Mouse (Mus musculus) cerebellum, postnatal 10 days (tissue): ENCODE results near the gene Abca7.

Source experiments
- DNase-seq, 2 experiments: peaks; one replicate each; pipeline ENCODE4 v3.0.0; 2021; ENCODE audit warnings: mixed read lengths in 2 of 2

Abca7 gene

DNA sequence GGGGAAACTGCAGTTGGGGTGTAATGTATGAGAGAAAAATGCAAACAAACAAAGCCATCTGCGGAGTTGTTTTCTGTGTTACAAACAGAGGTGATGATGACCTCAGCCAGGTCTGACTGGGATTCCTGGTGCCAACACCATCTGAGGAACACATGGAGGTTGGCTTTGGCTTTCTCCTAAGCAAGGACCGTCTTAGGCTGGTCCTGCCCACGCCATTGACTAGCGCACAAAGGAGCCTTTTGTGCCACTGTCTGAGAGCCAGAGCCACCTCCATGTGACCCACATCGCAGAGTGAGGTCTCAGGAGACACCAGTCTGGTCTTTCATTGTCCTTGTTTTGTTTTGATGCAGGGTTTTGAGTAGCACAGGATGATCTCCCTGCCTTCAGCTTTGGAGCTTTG is 52.1 kb downstream of the Abca7 start:
- DNase-seq: no peak

DNA sequence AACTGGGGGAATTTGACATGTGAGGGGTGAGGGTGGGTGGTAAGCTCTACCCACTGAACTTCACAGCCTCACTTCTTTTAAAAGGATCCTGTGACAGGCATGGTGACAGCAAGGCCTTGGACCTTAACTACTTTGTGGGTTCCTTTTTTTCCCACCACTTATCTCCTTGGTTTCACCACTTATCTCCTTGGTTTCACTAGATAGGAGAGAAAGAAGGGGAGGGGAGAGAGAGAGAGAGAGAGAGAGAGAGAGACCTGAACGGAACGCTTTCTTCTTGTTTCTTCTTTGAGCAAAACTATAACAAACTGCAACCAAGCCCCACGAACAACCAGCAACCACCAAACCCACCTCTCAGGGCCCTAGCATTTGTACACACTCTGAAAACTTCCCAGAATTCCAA is 52.5 kb downstream of the Abca7 start:
- DNase-seq: no peak

DNA sequence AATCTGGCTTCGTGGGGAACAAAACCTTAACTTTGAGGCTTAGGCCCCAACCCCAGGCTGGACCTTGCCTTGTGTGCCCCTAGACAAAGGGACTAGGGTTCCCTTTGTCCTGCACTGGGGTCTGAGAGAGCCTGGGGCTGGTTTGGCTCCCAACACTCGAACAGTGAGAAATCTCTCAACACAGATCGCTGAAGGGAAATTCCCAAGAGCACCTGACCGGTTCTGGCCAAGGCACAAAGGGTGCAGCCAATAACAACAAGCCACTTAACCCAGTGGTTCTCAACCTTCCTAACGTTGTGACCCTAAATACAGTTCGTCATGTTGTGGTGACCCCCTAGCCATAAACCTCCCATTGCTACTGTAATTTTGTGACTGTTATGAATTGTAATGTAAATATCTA is 54.0 kb downstream of the Abca7 start:
- no peak for DNase-seq

DNA sequence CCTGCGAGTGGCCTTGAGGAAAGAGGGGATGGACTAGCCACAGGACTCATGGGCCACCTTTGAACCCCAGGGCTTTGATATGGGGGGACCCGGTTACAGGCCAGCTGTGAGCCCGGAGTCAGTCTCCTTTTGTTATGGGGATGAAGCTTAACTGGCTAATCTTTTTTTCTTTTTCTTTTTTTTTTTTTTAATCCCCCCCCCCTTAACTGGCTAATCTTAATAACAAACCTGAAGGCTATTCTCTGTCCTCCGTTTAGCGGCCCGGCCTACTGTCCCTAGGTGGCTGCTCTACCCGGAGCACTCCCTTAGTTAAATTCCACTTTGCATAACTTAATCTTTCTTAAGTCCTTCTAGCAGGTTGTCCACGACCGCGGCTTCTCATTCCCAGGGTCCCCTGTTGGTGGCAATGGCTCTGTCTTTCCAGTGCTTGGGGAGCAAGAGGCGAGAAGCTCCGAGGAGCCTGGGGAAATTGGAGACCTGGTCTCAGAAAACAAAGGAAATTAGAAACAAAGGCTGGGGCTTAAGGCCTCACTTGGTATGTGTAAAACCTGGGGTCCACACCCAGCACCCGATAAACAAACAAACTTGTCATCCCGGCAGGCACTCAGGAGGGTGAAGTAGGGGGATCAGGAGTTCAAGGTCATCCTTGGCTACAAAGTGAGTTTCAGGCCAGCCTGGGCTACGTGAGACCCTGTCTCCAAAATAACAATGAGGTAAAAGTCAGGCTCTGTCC is 54.8 kb downstream of the Abca7 start:
- DNase-seq: no peak

DNA sequence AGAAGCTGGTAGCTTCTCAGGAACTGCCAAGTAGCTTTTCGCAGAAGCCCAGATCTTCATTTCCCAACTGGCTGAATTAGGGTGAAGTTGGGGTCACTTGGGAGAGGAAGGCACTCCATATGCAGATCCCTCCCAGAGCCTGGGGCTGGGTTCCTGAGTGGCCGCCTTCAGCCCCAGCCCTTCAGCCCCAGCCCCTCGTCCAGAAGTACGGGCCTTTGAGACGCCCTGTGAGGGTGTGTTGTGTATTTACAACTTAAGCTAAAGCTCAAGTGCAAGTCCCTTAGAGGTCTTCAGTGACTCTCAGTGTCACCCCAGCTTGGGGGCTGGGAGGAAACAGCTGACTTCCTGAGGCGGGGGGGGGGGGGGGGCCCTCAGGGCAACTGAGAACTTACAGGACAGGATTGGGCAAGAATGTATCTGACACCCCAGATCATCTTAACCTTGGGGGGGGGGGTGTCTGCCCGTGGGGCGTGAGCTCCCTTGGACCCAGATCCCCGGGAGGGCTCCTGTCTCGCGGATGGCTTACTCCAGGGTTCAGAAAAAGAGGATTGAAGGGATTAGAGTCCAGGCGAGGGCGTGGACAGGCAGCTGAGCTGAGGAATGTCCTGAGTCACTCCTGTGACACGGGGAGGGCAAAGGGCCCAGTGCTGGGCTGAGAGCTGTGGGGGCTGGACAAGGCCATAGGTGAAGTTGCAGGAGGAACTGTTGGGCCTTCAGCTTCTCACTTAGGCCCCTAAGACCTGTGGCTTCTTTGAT is 55.5 kb downstream of the Abca7 start:
- DNase-seq: no peak

DNA sequence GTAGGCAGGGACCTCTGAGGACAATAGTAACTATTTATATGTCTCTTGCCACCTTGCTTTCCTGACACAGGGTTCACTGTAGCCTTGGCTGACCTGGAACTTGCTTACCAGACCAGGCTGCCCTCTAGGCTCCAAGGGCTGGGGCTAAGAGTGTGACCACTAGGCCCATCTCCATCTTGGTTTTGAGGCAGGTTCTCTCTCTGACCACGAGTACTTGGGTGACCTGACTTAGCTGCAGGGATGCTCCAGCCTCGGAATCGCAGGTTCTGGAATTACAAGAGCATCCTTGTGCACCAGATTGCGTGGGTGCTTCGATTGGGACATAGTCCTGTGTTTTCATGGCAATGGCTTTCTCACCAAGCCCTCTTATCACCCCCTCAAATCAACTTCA is 56.1 kb downstream of the Abca7 start:
- DNase-seq: no peak

DNA sequence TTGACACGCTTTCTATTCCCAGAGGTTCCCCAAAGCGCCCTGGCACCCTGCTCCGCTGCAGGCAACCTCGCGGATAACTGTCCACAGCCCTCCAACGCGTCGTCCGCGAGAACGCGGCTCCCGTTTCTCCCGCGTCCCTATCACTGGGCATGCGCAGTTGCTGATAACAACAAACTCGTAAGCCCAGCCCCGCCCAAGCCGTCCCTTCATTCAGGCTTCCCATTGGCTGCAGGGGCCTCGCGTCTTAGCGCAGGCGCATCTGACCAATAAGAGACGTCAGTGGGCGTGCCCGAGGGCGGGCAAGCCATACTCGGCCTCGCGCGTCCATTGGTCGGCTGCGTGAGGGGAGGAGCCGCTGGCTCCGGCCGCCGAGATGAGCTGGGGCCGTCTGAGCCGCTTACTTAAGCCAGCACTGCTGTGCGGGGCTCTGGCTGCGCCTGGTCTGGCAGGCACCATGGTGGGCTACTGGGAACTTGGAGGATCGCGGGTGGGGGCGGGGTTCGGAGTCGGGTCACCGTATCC is 57.0 kb downstream of the Abca7 start:
- peak; percentile 99 to 100 for DNase-seq

DNA sequence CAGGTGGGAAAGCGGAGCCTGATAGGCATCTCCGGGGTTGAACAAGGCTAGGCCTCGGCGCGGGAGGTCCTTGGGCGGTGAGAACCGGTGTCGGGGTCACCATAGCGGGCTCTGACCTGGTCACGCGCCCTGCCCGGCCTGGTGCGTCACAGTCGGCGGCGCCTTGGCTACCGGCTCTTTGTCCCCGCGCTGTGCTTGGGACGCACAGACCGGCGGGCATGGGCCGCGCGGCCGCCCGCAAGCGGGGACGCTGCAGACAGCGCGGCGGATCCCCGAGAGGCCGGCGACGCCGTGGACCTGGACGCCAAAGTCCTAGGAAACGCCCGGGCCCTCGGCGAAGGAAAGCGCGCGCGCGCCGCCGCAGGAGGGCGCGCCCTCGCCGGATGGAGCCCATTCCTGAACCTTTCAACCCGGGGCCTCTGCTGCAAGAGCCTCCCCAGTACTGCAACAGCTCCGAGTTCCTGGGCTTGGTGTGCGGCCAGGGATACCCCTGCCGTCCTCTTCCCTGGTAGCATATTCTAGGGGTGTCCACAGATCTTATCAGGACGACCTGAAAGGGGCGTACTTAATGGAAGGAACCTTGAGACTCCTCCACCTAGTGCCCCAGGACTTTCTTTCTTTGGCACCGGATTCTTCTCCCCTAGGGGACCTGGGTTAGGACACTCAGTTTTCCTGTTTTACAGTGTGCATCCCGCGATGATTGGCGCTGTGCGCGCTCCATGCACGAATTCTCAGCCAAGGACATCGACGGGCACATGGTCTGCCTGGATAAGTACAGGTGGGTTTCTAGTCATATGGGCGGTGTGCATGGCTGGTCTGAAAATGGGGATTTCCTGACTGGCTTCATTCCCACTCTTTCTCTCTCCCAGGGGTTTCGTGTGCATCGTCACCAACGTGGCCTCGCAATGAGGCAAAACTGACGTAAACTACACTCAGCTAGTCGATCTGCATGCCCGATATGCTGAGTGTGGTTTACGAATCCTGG is 57.8 kb downstream of the Abca7 start:
- DNase-seq: peak; percentile 75 to 77

DNA sequence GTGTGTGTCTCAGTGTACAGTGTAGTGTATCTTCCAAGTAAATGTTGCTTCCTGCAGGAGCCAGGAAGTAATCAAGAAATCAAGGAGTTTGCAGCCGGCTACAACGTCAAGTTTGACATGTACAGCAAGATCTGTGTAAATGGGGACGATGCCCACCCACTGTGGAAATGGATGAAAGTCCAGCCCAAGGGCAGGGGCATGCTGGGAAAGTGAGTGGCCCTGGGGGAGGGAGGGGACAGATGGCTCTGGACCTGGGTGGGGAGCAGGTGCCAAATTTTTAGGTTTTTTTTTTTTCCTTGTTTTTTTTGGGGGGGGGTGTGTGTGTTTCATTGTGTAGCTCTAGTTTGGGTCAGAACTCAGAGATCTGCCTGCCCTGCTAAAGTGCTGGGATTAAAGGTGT is 58.6 kb downstream of the Abca7 start:
- DNase-seq: peak; percentile 58 to 69

DNA sequence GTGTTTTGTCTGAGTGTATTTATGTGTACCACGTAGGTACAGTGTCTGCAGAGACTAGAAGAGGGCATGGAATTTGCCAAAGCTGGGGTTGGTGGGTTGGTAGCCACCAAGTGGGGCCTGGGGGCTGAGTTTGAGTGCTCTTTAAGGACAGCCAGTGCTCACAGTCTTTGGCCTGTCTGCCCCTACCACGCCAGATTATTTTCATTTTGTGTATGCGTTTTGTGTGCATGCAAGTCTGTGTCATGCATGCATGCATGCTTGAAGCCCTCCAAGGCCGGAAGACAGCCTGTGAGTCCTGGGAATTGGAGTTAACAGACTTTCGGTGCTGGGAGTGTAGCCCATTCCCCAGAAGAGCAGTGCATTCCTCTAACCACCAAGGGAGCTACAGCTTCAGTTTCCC is 59.1 kb downstream of the Abca7 start:
- DNase-seq: no peak

DNA sequence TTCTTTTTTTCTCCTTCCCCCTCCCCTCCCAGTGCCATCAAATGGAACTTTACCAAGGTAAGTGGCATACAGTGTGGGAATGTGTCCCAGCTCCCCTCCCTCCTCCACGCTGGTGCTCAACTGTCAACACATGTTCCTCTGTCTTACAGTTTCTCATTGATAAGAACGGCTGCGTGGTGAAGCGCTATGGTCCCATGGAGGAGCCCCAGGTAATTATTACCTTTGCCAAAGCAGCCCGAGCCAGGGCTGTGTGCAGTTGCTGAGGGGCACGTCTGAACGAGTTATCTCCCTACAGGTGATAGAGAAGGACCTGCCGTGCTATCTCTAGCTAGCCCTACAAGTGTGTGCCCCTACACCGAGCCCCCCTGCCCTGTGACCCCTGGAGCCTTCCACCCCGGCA is 59.6 kb downstream of the Abca7 start:
- DNase-seq: no peak

DNA sequence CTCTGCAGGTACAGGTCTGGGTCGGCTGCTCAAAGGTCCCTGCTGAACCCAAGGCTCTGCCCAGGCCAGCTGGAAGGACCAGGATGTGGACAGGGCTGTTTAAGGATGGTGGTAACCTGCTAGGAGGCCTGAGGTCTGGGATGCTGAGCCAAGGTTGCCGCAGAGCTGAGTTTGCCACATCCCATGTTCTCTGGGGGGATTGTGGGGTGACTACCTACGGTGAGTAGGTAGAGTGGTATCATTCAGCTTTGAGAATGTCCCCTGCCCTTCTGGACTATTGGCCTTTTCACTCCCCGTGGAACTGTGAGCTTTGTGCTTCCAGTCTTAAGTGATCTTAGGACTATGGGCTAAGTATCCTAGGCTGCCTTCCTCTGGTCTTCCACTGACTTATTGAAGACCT is 60.2 kb downstream of the Abca7 start:
- DNase-seq: no peak

DNA sequence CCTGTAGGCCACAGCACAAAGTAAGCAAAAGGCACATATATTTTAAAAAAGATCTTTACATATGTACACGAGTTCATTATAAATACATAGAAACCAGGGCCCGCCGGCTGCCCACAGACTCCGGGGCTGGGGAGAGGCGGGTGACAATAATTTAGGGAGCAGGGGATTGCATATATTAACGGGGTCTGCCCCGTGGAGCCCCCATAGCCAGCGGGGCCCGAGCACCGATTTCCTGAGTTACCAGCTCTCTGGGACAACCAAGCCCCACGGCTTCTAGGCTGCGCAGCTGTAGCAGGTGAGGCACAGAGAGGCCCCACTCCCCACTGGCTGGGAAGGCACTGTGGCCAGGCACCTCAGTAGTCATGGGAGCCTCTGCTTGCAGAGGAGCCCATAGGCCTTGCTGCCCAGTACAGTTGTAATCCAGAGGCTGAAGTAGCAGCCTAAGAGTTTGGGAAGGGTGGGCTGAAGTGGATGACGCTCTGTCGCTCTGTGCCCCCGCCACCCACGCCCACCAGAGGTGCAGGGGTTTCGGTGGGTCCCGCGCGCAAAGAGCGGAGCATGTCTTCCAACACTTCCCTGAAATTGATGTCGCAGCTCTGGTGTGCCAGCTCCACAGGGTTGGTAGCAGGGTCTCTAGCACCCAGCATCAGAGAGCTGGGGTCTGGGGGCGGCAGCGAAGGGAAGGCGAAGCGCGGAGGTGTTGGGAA is 60.8 kb downstream of the Abca7 start:
- no peak for DNase-seq

DNA sequence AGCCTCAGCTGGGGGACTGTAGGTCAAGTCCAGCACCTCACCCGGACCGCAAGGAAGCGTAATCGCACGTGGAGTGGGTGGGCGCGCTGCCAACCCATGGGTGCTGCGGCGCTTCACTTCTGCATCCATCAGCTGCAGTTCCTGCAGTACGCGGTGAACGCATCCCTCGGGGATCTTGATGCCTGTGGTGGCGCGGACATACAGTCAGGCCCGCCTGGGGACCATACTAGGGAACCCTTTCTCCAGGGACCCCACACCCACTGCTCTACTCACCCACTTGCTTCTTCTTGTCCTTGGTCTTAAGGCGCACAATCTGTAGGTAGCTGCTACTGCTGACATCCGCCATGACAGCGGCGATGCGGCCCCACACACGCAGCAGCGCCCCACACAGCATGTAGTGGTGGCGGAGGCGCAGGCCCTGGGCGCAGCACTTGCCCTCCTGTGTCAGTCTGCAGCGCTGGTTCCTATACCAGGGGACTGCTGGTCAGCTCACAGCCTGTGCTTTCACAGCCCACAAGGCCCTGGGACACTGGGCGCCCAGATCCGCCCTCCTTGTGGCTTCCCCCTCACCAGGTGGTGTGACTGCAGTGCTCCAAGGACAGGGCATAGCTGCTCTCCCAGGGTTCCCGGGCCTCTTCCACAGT is 61.5 kb downstream of the Abca7 start:
- peak in 1 of 2 experiments; percentile 48 for DNase-seq

DNA sequence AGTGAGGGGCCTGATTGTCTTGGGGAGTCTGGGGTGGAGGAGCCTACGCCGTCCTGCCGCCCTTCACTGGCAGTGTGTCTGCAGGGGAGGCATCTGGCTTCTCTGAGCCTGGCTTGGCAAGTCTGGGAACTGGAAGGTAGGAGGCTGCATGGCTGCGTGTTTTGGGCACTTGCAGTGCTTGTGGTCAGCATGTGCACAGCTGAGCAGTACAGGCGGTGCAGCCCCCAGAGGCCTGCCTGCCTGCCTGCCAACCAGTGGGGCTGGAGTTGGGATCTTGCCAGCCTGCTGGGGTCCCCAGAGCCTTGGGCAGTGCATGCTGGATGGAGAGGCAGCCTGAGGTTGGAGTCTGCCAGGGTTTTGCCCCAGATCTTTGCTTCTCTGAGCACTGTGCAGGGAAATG is 66.8 kb downstream of the Abca7 start:
- DNase-seq: peak; percentile 77 to 84

DNA sequence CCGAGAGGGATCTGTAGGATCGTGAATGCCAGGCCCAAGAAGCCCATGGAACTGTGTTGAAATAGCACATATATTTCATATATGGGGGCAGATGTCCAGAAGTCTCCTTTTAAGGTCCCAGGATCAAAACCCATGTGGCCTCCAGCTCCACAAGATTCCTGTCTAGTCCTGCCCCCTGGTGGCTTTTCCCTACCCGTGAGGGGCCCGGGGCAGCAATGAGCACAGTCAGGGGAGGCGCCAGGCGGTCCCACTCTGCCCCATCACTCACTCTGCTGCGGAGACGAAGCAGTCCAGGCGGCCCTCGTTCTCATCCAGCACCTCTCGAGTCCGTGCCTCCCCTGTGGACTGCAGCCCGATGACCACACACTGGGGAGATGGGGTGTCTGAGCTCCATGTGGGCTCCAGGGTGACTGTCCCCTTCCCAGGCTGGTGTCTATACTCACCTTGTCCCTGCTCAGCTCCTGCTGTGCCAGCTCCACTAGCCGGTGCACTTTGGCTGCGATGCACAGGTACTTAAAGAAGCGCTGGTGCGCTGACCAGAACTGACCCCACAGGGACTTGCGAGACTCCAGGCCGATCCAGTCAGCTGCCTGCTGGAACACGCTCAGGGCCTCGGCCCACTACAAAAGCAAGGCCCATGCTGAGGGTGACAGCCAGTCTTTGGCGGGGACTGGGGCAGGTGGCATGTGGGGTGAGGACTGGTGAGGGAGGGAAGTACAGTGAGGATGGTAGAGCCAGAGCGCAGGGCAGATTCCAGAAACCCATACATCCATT is 67.8 kb downstream of the Abca7 start:
- DNase-seq: no peak
